Comparison of ENCODE assay signal across 10 mouse cellular contexts in genomic region chr8:111079861-111080271, GRCm38 (mm10). TPM values are rescaled to one million over a fixed set of nuclear protein-coding genes. Genes with fewer than 3 reads are reported as not detected.
A peak's percentile ranks its signal among the peaks of the same experiment; 100 is the strongest.
DNase-seq lines count a peak whose midpoint lies in the region; ATAC-seq and TF ChIP-seq lines count a peak whose summit lies in the region.
"Had no signal": no experiment of that assay in that cellular context is flagged by ENCODE, and none has a peak within 500 bp of the region (broad histone marks: within the 10 kb centered on the region; RNA-seq: fewer than 3 reads in every experiment).

No protein-coding gene starts in this region.

- H3K27ac ChIP-seq in gastrocnemius, adult 2 months, result peak overlapping the region; percentile 60; the same call in 1 of the 2 replicates
- H3K27ac ChIP-seq in forebrain, embryonic 14.5 days (ENCODE audit: low read depth, low read length), result no peak overlapping the region

- no peak for ATAC-seq in forebrain, embryonic 14.5 days

- intact Hi-C loops in heart, postnatal 36 days (cut with DNase I), result no loop called here
- intact Hi-C loops in gastrocnemius, adult 2 months (cut with DNase I), result loop anchor here (10.0 kb wide), 2 partner anchors 185 to 335 kb away; no protein-coding TSS in a partner anchor

- no peak overlapping the region for H3K4me3 ChIP-seq in gastrocnemius, adult 2 months
- no peak overlapping the region for H3K4me3 ChIP-seq in forebrain, embryonic 14.5 days (ENCODE audit: low read depth, low read length)
- H3K4me3 ChIP-seq: erythroblast, embryonic 14.5 days had no signal

- H3K9ac ChIP-seq in forebrain, embryonic 14.5 days (ENCODE audit: low read length), result no peak overlapping the region

- no peaks in the 10 kb centered on the region for H3K36me3 ChIP-seq in forebrain, embryonic 14.5 days (ENCODE audit: control insufficient read depth, insufficient read depth, low read length)

- peak; percentile 67 for TF ChIP-seq CTCF in gastrocnemius, adult 2 months (IDR thresholded peaks at IDR 0.05)

- H3K4me1 ChIP-seq in forebrain, embryonic 14.5 days (ENCODE audit: control insufficient read depth, insufficient read depth, low read length), result no peaks in the 10 kb centered on the region

- H3K27me3 ChIP-seq in forebrain, embryonic 14.5 days (replicated peaks; ENCODE audit: control insufficient read depth, insufficient read depth, low read length), result no peaks in the 10 kb centered on the region

- no peaks in the 10 kb centered on the region for H3K9me3 ChIP-seq in forebrain, embryonic 14.5 days (replicated peaks; ENCODE audit: control insufficient read depth, low read length)

- H3K4me2 ChIP-seq in forebrain, embryonic 14.5 days (ENCODE audit: low read length), result no peak overlapping the region

- 20% methylated on average over 6 of the region's 6 CpGs for WGBS in large intestine, adult 2 months
- 42% methylated on average over 6 of the region's 6 CpGs for WGBS in forebrain, embryonic 14.5 days

- DNase-seq in heart, postnatal 4 days, result peak; percentile 40
- DNase-seq in heart, postnatal 36 days, result no peak
- peak; percentile 88 for DNase-seq in MN1 (ENCODE audit: low spot score)
- peak; percentile 56 for DNase-seq in gastrocnemius, adult 2 months
- peak; percentile 40 for DNase-seq in large intestine, adult 2 months (ENCODE audit: low read depth, low spot score)
- no peak for DNase-seq in thymus, adult 18-20 months
- DNase-seq in spleen, postnatal 10 days (ENCODE audit: low spot score in 2 of 2), result no peak
- no peak for DNase-seq in forebrain, embryonic 14.5 days (ENCODE audit: low spot score)

RNA-seq across cellular contexts. Expression of gene Clec18a, which starts 12.4 kb away (rescaled TPM):
- not detected for total RNA-seq in heart, postnatal 4 days (2021)
- under 1 TPM; 0.80 to 0.81 TPM for total RNA-seq in heart, postnatal 36 days (2021)
- 1 to 10 TPM in 1 of 2 experiments, under 1 TPM in 1; 0.36 to 1.1 TPM for total RNA-seq in gastrocnemius, adult 2 months (2021)
- polyA plus RNA-seq in large intestine, adult 2 months (2012; rRNA removed), result 0.05 TPM in 1 of 2 replicates, not detected in the other
- 0.42 and 0.61 TPM in 2 replicates for polyA plus RNA-seq in forebrain, embryonic 14.5 days (2014; fragmentation: Nextera tagmentation; extraction: Ambion mirVana)
- polyA plus RNA-seq: erythroblast, embryonic 14.5 days; stomach, embryonic 14.5 days had no signal

RNA-seq across cellular contexts. Expression of gene Pdpr, which starts 14.6 kb away (rescaled TPM):
- total RNA-seq in heart, postnatal 4 days (2021), result 10 to 100 TPM; 51.7 to 54.3 TPM
- 100 to 1,000 TPM in 1 of 2 experiments, 10 to 100 TPM in 1; 97.4 to 113 TPM for total RNA-seq in heart, postnatal 36 days (2021)
- total RNA-seq in gastrocnemius, adult 2 months (2021), result 100 to 1,000 TPM; 111 to 130 TPM
- polyA plus RNA-seq in large intestine, adult 2 months (2012; rRNA removed), result 3.0 and 10.6 TPM in 2 replicates
- 6.7 and 7.7 TPM in 2 replicates for polyA plus RNA-seq in forebrain, embryonic 14.5 days (2014; fragmentation: Nextera tagmentation; extraction: Ambion mirVana)

RNA-seq across cellular contexts. Expression of gene Exosc6, which starts 23.7 kb away (rescaled TPM):
- total RNA-seq in heart, postnatal 4 days (2021), result not detected
- not detected for total RNA-seq in heart, postnatal 36 days (2021)
- total RNA-seq in gastrocnemius, adult 2 months (2021), result not detected
- polyA plus RNA-seq in large intestine, adult 2 months (2012; rRNA removed), result 0.10 TPM in 1 of 2 replicates, not detected in the other
- not detected in 2 replicates for polyA plus RNA-seq in forebrain, embryonic 14.5 days (2014; fragmentation: Nextera tagmentation; extraction: Ambion mirVana)

RNA-seq across cellular contexts. Expression of gene Aars, which starts 46.9 kb away (rescaled TPM):
- total RNA-seq in heart, postnatal 4 days (2021), result 10 to 100 TPM; 50.0 to 55.8 TPM
- total RNA-seq in heart, postnatal 36 days (2021), result 10 to 100 TPM; 31.9 to 32.3 TPM
- 10 to 100 TPM; 50.5 to 54.2 TPM for total RNA-seq in gastrocnemius, adult 2 months (2021)
- 27.9 and 37.2 TPM in 2 replicates for polyA plus RNA-seq in large intestine, adult 2 months (2012; rRNA removed)
- polyA plus RNA-seq in forebrain, embryonic 14.5 days (2014; fragmentation: Nextera tagmentation; extraction: Ambion mirVana), result 61.8 and 64.7 TPM in 2 replicates

RNA-seq across cellular contexts. Expression of gene Ddx19b, which starts 48.3 kb away (rescaled TPM):
- total RNA-seq in heart, postnatal 4 days (2021), result 10 to 100 TPM; 11.8 to 13.1 TPM
- total RNA-seq in heart, postnatal 36 days (2021), result 10 to 100 TPM; 11.1 to 11.7 TPM
- 10 to 100 TPM; 11.4 to 13.0 TPM for total RNA-seq in gastrocnemius, adult 2 months (2021)
- 3.5 and 4.3 TPM in 2 replicates for polyA plus RNA-seq in large intestine, adult 2 months (2012; rRNA removed)
- 7.0 and 7.2 TPM in 2 replicates for polyA plus RNA-seq in forebrain, embryonic 14.5 days (2014; fragmentation: Nextera tagmentation; extraction: Ambion mirVana)

Comparison
In these comparisons a context has a peak if more than half of its experiments do, and no peak if none do; other contexts are left out.
1. DNase-seq: peak in heart, postnatal 4 days (single experiment), MN1 (single experiment), gastrocnemius, adult 2 months (single experiment) and large intestine, adult 2 months (single experiment); none in heart, postnatal 36 days (0 of 2), thymus, adult 18-20 months (0 of 2), spleen, postnatal 10 days (0 of 2) and forebrain, embryonic 14.5 days (single experiment).